8 mouse cellular contexts compared by ENCODE assay signal in the genomic region with DNA sequence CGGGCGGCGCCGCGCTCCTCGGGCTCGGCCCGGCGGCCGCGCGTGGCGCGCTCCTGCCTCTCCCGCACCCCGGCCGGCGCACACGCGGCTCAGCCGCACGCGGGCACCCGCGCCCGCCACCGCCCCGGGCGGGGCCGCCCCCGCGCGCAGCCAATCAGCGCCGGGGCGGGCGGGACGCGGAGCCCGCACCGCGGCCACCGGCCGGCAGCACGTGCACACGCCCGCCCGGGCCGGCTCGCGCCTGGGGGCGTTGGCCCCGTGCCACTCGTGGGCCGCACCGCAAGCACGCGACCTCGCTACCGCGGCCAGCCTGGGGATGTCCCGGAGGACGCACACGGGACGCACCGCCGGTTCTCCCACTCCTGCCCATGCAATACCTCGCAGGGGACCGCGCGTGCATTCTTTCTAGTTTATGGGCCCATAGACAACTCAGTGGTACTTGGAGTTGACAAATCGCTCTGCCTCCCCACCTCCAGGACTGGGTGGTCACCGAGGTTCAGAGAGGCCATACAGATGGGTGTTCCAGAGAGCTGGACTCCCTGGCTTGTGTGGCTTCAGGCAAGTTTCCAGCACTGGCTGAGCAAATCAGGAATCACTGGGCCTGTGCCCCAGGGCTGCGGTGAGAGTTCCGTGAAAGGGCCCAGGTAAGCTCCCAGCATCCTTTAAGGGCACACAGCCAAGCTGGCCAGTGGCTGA. TPM values are rescaled to one million over a fixed set of nuclear protein-coding genes. Genes with fewer than 3 reads are reported as not detected.
DNase-seq lines count a peak whose midpoint lies in the region; ATAC-seq and TF ChIP-seq lines count a peak whose summit lies in the region.

A gene (minus strand): TSS at position 66 of the 696 bp plus-strand sequence.

- peak; percentile 58 for DNase-seq in cerebellum, adult 11 months
- no peak for DNase-seq in cerebellum, adult 8-10 months
- peak; percentile 18 for DNase-seq in ovary, postnatal 36 days (ENCODE audit: low spot score)
- DNase-seq in ovary, postnatal 10 days (ENCODE audit: low spot score): no peak
- DNase-seq in midbrain, embryonic 14.5 days: peak; percentile 80
- DNase-seq in thymus, adult 2 months: no peak
- DNase-seq in layer of hippocampus, adult 11-12 months (ENCODE audit: low spot score): no peak

- TF ChIP-seq CTCF in thymus, adult 2 months (IDR thresholded peaks at IDR 0.05; ENCODE audit: borderline replicate concordance, control insufficient read depth, extremely low read depth, insufficient read depth, low read length, poor library complexity): no peak

- WGBS in hindbrain, embryonic 13.5 days: under 1% methylated on average over 40 of the region's 75 CpGs
- 3% methylated on average over 74 of the region's 75 CpGs for WGBS in midbrain, embryonic 14.5 days
- 12% methylated on average over 74 of the region's 75 CpGs for WGBS in thymus, adult 2 months

- H3K4me1 ChIP-seq in hindbrain, embryonic 13.5 days (replicated peaks): peaks cover 51% of the 10 kb centered on the region
- H3K4me1 ChIP-seq in midbrain, embryonic 14.5 days (ENCODE audit: control insufficient read depth, insufficient read depth, low read length): peaks cover 20% of the 10 kb centered on the region
- H3K4me1 ChIP-seq in thymus, adult 2 months (replicated peaks; ENCODE audit: control insufficient read depth, insufficient read depth, low read length): no peaks in the 10 kb centered on the region

- peak within 1 kb of the TSS; percentile 79 for H3K9ac ChIP-seq in hindbrain, embryonic 13.5 days
- peak within 1 kb of the TSS; percentile 66 for H3K9ac ChIP-seq in midbrain, embryonic 14.5 days (replicated peaks; ENCODE audit: low read length)

- peak; percentile 46; the same call in 1 of the 2 replicates for ATAC-seq in hindbrain, embryonic 13.5 days (ENCODE audit: low FRiP score)
- peak; percentile 43; the same call in 1 of the 2 replicates for ATAC-seq in midbrain, embryonic 14.5 days (ENCODE audit: low FRiP score, low TSS enrichment)

- no peak for TF ChIP-seq POLR2A in thymus, adult 2 months (IDR thresholded peaks at IDR 0.05; ENCODE audit: control insufficient read depth, extremely low read depth, insufficient read depth, low read length, poor library complexity)

- peak within 1 kb of the TSS; percentile 52 for H3K4me3 ChIP-seq in hindbrain, embryonic 13.5 days
- peak within 1 kb of the TSS; percentile 44 for H3K4me3 ChIP-seq in midbrain, embryonic 14.5 days (replicated peaks; ENCODE audit: low read depth, low read length)
- no peak within 1 kb of the TSS for H3K4me3 ChIP-seq in thymus, adult 2 months (ENCODE audit: control insufficient read depth, insufficient read depth, low read length)

- H3K27me3 ChIP-seq in hindbrain, embryonic 13.5 days: peaks cover 90% of the 10 kb centered on the region
- H3K27me3 ChIP-seq in midbrain, embryonic 14.5 days (ENCODE audit: control insufficient read depth, insufficient read depth, low read length): peaks cover 86% of the 10 kb centered on the region
- peaks cover 10% of the 10 kb centered on the region for H3K27me3 ChIP-seq in thymus, adult 2 months (ENCODE audit: control insufficient read depth, insufficient read depth, low read length)

- peak within 1 kb of the TSS; percentile 85 for H3K4me2 ChIP-seq in hindbrain, embryonic 13.5 days
- H3K4me2 ChIP-seq in midbrain, embryonic 14.5 days (ENCODE audit: low read length): peak within 1 kb of the TSS; percentile 81

- no peaks in the 10 kb centered on the region for H3K36me3 ChIP-seq in hindbrain, embryonic 13.5 days
- H3K36me3 ChIP-seq in midbrain, embryonic 14.5 days (ENCODE audit: control insufficient read depth, insufficient read depth, low read length): no peaks in the 10 kb centered on the region
- H3K36me3 ChIP-seq in thymus, adult 2 months (ENCODE audit: control insufficient read depth, insufficient read depth, low read length): no peaks in the 10 kb centered on the region

- no peaks in the 10 kb centered on the region for H3K9me3 ChIP-seq in hindbrain, embryonic 13.5 days
- H3K9me3 ChIP-seq in midbrain, embryonic 14.5 days (ENCODE audit: control insufficient read depth, low read length): no peaks in the 10 kb centered on the region

- no peak within 1 kb of the TSS for H3K27ac ChIP-seq in hindbrain, embryonic 13.5 days
- H3K27ac ChIP-seq in midbrain, embryonic 14.5 days (replicated peaks; ENCODE audit: low read depth, low read length): 0 out of 2 replicates have a peak within 1 kb of the TSS, but pooled peaks have one; percentile 20
- H3K27ac ChIP-seq in thymus, adult 2 months (ENCODE audit: control insufficient read depth, insufficient read depth, low read length): no peak within 1 kb of the TSS

RNA-seq across cellular contexts. Expression of the gene that starts here (rescaled TPM):
- polyA plus RNA-seq in hindbrain, embryonic 13.5 days (2015; fragmentation: Nextera tagmentation; extraction: Ambion mirVana): 5.6 and 6.1 TPM in 2 replicates
- 18.5 and 20.5 TPM in 2 replicates for polyA plus RNA-seq in midbrain, embryonic 14.5 days (2014; fragmentation: Nextera tagmentation; extraction: Ambion mirVana)
- 0.24 and 0.38 TPM in 2 replicates for polyA plus RNA-seq in thymus, adult 2 months (2012; rRNA removed)

Comparison
In these comparisons a context has a peak if more than half of its experiments do, and no peak if none do; other contexts are left out.
1. DNase-seq: peak in cerebellum, adult 11 months (single experiment), ovary, postnatal 36 days (single experiment) and midbrain, embryonic 14.5 days (single experiment); none in cerebellum, adult 8-10 months (single experiment), ovary, postnatal 10 days (single experiment), thymus, adult 2 months (single experiment) and layer of hippocampus, adult 11-12 months (single experiment).